Mouse (Mus musculus): ENCODE measurements around the gene Ppp1r1c.
A peak's percentile ranks its signal among the peaks of the same experiment; 100 is the strongest.
"Not testable (repeated sequence)": the region's sequence is repeated elsewhere in the genome, so short reads cannot be mapped to it uniquely, and the experiment has no call there.

The Ppp1r1c gene

DNA sequence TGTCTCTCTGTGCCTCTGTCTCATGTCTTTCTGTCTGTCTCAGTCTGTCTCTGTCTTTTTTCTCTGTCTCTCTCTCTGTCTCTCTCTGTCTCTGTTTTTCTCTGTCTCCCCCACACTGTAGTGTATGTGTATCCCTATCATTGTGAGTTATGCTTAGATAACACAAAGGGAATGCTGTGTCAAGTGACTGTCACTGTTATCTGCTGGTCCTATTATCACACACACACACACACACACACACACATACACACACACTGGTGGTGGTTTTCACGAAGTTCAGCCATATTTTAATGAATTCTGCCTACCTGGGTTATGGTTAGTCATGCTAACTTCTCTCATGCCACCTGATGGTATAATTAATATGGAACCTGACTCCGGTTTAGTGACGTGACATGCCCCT is 44.1 kb downstream of the Ppp1r1c start:
- no peak for DNase-seq

DNA sequence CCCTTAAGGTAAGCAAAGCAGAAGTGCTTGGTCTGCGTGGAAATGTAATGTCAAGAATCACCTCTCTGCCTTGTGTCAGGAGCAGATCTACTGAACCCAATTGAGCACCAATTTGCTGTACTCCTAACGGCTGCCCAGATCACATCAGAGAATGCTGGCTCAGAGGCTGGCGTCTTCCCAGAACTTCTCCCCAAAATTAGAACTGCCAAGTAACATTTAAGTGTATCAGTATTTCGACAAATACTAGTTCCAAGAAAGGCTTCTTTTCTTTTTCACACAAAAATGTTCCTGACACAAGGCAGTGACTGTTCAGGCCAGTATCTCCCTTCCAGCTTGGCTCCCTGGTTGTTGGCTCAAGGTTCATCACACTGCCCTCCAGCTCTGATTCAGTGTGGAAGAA is 52.4 kb downstream of the Ppp1r1c start:
- DNase-seq: peak; percentile 13 to 19

DNA sequence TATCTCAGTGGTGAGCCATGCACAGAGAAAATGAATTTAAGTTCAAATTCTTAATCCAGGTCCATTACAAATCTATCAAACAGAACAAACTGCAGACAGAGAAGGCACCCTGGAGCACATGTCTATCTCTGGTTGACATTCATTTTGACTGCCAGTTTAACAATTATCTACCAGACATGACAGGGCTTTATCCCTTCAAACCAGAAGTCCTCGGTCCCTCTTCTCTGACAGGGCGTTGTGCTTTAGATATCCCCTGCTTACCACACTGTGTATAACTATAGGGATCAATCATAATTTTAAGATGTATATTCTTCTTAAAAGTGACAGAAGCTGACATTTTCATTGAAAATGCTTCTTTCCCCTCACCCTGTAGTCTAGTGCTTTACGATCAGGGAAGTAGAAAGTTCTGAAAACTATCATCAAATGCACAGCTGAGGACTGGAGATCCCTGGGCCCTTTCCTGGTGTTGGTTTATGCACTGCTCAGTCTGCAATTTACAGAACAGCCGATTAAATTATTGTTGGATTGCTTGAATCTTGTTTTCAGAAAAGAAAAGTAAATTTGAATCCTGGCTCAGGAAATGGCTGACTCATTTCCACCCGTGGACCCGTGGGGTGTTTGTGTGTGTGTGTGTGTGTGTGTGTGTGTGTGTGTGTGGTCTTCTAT is 55.3 kb downstream of the Ppp1r1c start:
- no peak for DNase-seq

DNA sequence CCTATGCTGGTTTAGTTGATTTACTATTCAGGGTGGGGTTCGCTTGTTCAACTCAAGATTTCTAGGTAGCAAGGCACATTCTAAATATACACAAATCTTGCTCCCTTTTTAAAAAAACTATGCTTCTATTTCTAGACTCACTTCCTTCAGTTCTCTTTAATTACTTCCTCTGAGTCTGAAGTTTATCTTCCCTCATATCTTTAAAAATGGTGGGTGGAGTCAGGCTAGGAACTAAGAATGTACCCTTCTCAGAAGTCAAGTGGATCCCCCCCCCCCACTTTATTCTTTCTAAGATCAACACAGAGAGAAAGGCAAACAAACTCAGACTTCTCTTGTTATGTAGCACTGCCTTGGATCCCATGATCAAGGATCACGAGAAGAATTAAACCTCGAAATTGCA is 57.5 kb downstream of the Ppp1r1c start:
- no peak for DNase-seq

DNA sequence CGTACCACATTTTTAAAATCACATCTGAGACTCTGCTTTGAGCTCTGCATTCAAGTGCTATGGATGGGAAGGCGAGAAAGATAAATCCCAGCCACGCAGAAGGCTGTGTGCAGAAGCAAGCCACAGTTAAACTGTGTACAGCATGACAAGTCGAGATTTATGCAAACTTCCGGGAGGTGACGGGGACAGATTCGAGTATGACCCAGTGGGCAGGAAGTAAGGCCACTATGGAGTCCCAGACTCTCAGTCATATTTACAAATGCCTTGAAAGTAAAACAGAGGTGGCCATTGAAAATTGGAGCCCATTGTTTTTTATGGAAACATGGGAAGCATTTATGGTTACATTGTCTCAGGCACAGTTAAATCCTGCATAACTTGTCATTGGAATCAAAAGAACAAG is 58.1 kb downstream of the Ppp1r1c start:
- DNase-seq: no peak

DNA sequence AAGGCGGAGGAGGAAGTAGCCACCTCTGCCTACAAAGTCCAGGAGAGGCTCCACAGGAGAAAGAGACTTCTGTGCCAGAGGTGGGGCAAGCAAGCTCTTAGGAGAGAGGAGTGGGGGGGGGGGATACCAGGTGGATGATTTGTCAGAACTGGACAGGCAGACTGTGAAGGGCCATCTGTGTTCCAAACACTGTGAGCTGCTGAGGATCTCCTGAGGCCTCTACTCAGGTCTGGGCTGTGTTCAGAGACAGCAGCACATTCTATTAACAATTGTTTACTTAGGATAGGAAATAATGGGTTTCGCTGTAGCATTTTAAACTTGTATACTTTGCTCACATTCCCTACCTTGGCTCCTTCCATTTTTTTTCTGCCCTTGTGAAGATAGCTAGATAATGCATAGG is 61.0 kb downstream of the Ppp1r1c start:
- peak; percentile 37 to 43 for DNase-seq

DNA sequence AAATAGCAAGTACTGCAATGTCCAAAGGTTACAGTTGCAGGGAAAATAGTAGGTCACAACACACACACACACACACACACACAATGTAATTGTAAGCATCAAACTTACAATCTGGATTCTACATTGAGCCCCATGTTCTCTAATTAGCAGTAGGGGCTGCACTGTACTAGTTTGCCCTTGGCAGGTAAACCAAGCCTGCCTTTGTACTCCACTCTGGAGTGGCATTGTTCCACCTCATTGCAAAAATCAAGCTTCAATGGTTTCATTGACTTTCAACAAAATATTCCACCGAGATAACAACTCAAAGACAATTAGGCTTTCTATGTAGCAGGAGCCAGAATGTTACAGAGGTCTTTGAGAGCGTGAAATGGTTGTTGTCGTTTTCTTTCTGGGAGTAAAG is 62.7 kb downstream of the Ppp1r1c start:
- no peak for DNase-seq

DNA sequence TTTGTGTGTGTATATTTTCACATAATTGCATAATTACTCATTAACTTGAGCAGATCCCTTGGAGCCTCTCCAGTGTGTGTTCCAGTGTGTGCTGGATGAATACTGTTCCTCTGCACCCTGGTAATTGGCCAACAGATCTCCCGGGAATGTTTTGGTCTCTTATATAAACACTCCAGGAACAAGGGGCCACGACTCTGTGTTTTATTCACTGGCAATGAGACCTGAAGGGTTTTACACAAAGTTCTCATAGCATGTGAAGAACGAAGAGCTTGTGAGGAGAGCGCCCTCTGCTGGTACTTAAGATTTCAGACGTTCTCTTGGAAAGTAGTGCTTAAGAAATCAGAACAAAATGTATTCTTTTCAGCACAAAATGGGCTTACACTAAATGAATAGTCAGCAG is 66.8 kb downstream of the Ppp1r1c start:
- DNase-seq: peak; percentile 82 to 85

DNA sequence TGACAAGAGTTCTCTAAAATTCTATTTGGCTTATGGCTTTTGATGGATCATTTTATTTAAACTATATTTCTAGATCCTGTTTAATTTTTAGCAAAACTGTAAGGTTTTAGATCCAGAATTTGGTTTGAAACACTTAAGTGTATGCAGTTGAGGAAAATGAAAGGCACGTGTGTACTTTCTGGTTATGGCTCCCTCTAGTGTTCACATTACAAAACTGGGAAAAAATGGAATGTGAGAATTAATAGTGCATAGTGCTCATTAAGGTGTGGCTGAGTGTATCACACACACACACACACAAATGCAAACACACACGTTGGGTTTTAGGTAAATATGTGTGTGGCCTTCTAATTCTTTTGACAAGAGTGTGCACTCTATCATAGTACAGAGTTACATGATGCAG is 70.2 kb downstream of the Ppp1r1c start:
- DNase-seq: no peak

DNA sequence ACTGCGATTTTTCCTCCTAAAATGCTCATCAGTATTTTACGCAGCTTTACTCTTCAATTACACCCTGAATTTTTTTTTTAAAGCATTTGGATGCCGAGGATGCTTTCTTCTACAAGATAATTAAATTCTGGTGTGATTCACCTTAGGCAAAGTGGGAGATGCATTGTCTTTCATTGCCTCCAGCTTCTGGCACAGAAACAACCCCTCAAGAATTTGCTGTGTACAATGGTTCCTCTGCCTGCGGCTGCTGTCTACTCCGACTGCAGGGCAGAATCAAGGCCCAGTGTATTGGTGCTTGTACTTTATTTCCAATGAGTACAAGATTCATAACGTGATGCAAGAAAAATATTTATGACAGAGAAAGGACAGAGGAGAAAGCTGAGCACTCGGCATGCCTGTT is 73.2 kb downstream of the Ppp1r1c start:
- no peak for DNase-seq

DNA sequence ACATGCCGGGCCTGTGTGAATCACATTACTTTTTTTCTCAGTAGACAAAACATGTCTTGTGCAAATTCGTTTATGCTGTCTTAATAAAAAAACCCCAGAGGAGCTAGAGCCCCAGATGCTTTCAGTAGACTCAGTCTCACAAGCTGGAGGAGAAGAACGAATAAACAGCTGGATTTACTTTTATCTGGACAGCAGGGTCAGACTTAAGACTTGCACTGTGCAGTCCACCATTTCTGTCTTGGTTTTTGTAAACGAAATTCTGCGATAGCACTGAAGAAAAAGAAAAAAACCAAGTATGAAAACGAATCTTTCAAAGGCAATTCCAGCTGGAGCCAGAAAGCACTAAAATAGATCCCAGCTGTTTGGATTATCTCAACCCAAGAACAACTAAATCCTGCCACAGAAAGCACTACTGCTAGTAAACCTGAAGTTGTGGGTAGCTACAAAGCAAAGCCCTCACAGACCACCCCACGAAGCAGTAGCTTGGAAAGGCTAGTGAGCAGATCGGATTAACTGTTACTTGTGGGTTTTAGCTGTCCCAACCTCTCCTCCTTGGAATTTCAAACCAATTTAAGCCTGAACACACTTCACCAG is 78.1 kb downstream of the Ppp1r1c start:
- no peak for DNase-seq

DNA sequence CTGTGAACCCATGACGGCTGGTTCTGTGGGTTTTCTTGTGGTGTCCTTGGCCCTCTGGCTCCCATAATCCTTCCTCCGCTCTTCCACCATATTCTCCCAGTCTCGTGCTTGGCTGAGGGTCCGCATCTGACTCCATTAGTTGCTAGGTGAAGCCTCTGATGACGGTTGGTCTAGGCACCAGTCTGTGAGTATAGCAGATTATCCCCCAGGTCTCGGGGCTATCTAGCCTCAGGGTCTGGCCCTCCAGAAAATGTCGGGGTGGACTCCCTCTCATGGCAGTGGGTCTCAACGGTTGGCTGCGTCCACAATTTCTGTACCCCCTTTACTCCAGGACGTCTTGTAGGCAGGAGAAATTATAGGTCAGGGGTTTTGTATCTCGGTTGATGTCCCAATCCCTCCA is 78.9 kb downstream of the Ppp1r1c start:
- DNase-seq: no peak

DNA sequence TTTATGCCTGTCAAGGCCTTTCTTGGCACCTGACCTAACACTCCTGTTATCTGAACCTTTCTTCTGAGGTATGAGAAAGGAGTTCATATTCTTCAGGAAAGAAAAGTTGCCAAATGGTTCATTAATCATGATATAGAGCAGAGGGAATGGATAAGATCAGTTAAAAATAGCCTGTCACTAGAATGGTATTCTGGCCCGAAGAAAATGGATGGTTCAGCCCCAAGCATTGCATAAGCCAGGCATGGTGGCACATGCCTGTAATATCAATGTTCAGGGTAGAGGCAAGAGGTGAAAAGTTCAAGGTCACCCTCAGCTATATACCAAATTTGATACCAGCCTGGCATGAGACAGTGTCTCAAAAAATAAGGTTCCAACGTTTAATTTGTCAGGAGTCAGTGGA is 85.6 kb downstream of the Ppp1r1c start:
- DNase-seq: no peak

DNA sequence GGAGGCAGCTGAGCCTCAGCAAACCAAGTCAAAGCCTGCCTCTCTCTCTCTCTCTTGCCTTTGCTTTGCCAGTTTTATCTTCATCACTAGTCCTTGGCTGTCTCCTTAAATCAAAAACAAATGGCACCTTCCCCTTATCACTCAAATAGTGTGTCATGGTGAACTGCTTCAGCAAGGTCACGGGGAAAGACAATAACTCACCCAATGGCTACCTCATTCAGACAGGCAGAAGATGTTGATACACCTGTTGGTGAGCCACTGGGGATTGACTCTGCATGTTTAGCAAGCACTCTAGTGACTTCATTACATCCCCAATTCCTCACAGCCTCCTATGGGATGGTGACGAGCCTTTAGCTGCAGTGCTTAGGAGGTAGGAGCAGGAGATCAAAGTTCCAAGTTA is 89.9 kb downstream of the Ppp1r1c start:
- no peak for DNase-seq

DNA sequence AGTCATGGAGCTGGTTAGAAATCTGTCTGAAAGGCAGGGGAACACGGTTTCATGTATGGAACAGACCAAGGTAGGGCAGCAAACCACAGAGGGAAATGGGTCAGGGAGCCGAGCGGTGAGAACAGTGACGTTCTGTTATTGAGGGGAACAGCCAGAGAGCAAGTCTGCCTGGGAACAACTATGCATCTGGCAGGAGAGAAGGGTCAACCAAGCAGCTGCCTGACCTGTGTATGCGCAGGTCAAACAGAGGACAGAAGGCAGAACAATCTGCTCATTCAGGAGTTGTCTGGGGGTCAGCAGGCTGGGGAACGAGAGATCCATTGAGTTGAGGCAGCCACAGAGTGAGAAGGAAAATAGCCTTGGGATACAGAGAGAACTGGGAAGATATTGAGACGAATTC is 91.0 kb downstream of the Ppp1r1c start:
- no peak for DNase-seq

DNA sequence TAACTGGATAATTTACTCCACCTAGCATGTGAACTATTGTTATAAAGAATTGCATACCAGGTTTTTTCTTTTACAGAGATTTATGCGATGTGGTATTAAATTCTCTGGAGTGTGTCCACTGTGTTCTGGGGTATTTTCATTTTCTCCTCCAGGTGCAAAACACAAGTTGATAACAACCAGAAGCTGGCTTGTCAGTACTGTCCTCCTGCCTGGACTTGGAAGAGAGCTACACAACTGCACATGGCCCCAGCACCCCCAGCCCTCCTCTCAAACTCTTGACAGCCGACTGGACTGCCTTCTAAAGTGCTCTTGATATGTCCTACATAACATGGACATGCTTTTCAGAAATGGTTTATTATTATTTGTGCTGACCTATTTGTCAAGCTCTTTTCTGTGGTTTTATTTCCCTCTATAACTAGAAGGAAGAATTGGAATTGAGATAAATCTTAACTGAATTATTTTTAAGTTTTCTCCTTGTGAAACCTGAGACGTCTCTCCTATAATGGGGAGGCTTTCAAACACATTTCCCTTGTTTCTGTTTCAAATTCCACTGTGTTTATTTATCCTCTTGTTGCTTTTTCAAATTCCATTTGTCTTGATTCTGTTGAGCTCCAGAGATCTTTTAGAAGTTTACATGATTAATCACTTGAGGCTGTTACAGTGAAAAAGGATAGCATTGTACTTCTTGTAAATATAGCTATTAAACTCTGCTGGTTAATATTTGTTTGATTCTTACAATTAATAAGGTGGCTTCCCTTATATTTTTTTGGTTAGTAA is 108.3 kb downstream of the Ppp1r1c start:
- DNase-seq: no peak

DNA sequence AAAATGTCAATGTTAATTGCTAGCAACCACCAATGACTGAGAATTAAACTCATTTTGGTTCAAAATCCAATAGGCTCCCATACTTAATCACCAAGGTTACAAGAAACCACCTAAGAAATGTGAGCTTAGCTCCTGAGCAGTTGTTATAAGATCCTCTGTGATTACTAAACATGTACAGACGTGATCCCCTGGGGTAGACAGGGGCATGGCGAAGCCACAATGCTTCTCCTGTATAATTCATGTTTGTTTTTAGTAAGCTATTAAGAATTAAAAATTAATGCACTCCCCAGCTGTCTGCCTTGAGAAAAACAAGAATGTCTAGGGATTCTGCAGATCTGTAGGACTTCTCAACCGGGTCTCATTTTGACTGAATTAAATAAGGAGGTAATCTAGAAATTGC is 112.0 kb downstream of the Ppp1r1c start:
- no peak for DNase-seq

DNA sequence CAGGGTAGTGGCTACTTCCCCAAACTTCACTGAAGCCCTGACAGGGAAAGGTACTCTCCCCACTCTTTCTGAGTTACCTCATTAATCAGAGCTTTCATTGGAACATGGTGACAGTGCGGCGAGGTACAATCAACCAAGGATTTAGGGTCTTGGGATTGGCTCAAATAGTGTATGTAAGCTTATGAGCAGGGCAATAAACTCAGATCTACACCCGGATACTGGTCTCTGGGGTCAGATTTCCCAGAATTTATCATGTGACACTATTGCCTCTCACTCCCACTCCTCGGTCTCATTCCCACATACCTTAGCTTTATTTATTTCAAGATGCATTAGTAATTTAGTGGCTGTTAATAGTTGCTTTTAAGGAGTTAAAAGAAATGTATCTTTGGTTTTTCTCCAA is 118.3 kb downstream of the Ppp1r1c start:
- DNase-seq: no peak

DNA sequence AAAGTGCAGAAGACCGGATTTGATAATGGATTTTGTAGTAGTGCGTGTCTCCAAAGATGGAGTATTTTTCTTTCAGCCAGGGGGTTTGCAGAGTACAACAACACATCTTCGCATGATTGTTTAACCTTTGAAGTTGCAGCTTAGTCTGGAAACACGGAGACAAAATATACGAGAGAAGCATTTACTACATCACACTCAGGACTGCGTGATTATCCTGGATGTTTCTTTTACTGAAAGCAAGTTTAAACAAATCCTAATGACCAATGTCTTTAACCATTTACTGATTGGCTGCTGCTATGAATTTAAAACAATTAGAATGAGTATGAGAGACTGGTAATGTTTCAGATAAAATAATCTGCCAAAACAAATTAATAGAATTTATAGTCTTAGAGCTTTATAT is 131.5 kb downstream of the Ppp1r1c start:
- no peak for DNase-seq

DNA sequence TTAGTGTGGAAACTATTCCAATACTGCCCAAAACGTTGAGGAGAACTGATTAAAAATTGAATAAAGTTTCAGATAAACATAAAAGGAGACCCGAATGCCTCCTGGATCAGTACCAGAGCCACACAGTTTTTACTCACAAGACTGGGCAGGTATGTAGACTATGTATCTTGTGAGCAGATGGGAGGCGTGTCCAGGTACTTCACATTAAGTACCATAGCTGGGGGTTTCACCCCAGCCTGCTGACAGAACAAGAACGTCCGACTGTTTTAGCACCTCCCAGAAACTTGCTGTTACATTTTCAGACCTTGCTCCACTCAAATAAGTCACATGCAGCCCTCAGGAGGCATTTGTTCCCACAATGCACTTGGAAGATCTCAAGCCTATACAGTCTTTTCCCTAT is 131.9 kb downstream of the Ppp1r1c start:
- no peak for DNase-seq

DNA sequence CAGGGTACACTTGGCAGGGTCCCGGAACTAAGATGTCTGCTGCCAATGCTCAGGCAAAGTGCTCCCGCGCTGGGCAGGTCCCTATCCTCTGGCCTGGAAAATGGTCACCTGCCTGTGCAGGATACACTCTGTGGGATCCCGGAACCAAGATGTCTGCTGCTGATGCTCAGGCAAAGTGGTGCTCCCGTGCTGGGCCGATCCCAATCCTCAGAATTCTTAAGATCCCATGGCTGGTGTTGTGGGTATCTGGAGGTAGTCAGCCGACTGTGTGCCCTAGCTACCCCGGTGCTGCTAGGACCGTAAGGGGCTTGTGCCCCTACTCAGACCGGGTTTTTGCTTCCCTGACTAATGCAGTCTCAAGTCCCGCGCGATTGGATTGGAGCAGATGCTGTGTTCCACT is 139.8 kb downstream of the Ppp1r1c start:
- not testable (repeated sequence) for DNase-seq

DNA sequence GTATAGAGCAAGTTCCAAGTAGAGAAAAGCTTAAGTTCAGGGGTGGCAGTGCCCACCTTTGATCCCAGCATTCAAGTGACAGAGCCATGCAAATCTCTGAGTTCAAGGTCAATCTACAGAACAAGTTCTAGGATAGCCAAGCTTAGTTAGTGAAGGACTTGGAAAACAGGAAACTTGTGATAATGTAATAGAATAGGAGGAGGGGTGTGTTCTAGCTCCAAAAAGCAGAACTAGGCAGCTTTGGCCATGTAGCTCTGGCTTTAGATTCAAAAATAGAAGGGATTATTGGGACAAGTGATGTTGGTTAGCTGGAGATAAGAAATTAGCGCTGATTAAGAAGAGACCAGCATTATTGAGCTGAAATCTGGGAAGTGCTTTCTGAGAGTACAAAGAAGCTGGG is 149.3 kb downstream of the Ppp1r1c start:
- DNase-seq: no peak

DNA sequence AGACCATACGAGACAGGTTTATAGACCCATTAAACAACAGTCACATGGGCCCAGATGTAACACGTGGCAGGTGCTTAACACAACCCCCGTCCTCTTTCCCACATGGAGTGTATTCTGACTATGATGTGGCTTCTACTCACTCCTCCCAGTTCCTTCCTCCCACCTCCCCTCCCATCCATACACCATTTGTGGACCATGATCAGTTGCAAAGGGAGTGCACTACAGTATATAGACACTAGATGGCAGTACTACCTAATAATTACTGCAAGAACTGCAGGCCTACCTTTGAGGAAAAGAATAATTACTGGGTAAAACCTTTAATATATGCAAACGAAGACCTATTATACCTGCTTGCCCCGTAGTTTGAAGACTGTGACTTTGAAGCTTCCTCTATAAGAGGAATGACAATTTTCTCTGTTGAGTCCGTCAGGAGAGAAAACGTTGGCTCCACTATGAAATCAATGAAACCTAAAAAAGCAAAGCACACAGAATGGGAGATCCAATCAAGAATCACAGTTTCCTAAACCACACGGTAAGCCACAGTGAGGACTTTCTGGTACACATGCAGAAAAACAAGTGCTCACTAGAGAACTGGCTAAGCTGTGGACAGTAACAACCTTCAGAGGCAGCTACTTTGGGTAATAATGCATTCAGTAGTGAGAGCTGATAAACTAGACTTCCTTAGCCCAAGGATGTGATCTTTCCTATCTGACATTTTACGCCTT is 157.9 kb downstream of the Ppp1r1c start:
- DNase-seq: peak; percentile 56 to 87
